Mouse (Mus musculus) heart, embryonic 13.5 days (tissue): ENCODE data around the gene Igfn1. TPM values are rescaled to one million over a fixed set of nuclear protein-coding genes. Genes with fewer than 3 reads are reported as not detected.

Source experiments
- ATAC-seq: fragments of 200-750 bp; cut with Nextera tagmentation; 2 replicates; pipeline ENCODE4 v1.8.0; 2017; ENCODE audit warnings: moderate TSS enrichment; ENCODE audit not compliant: insufficient number of reproducible peaks, low FRiP score, low TSS enrichment; ENCODE audit errors: extremely low read depth
- H3K27ac ChIP-seq: fragments of 300-500 bp; sonication (generic); replicated peaks from 2 replicates; pipeline ENCODE4 v1.5.1; 2015; ENCODE audit warnings: moderate library complexity, mild to moderate bottlenecking, inconsistent platforms
- H3K27me3 ChIP-seq: fragments of 300-500 bp; sonication (generic); replicated peaks from 2 replicates; pipeline ENCODE4 v1.6.1; 2015; ENCODE audit warnings: mild to moderate bottlenecking, inconsistent platforms
- H3K36me3 ChIP-seq: fragments of 300-500 bp; sonication (generic); 2 replicates; pipeline ENCODE4 v1.6.1; 2015; ENCODE audit warnings: mild to moderate bottlenecking, inconsistent platforms
- H3K4me1 ChIP-seq: fragments of 300-500 bp; sonication (generic); 2 replicates; pipeline ENCODE4 v1.6.1; 2015; ENCODE audit warnings: inconsistent platforms
- H3K4me2 ChIP-seq: fragments of 300-500 bp; sonication (generic); 2 replicates; pipeline ENCODE4 v1.6.1; 2015; ENCODE audit warnings: inconsistent platforms, mild to moderate bottlenecking, moderate library complexity
- H3K4me3 ChIP-seq: fragments of 300-500 bp; sonication (generic); 2 replicates; pipeline ENCODE4 v1.5.1; 2015; ENCODE audit warnings: moderate library complexity, mild to moderate bottlenecking, inconsistent platforms
- H3K9ac ChIP-seq: fragments of 300-500 bp; sonication (generic); 2 replicates; pipeline ENCODE4 v1.6.1; 2015; ENCODE audit warnings: inconsistent platforms, mild to moderate bottlenecking, moderate library complexity
- H3K9me3 ChIP-seq: fragments of 300-500 bp; sonication (generic); 2 replicates; pipeline ENCODE4 v1.6.1; 2016; ENCODE audit warnings: inconsistent platforms
- WGBS: fragments of 180-500 bp; shearing (Covaris S2); methylation state at CpG from one replicate; pipeline ENCODE4 v1.1.7; 2015; ENCODE audit warnings: mixed read lengths; 5-methylcytosine and 5-hydroxymethylcytosine counted together
- polyA plus RNA-seq: library from polyadenylated mRNA; unstranded; fragments of >200 nt; fragmentation: Nextera tagmentation; extraction: Ambion mirVana; gene quantifications from 2 replicates; pipeline ENCODE4 v1.2.1, GENCODE M21; 2015

Igfn1 gene
- polyA plus RNA-seq, 1 experiment from 2014 or later = not detected

DNA sequence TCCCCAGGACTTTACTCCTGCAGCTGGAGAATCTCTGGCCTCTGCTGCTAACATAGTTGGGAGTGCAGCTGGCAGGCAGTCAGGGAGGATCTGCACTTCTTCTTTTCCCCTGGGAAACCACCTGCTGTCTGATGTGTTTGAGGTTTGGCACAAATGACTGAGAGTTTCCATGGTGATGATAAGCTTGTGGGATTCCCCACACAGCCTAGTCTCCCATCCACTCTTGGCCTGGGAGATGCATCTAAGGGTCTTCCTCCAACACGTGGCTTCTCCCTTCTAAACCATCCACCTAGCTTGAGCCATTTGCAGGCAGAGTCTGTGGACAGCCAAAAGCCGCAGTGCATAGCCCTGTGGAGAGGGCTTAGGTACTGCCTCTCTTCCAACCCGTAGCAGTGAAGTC lies 76.3 kb downstream of the Igfn1 start:
- Histone ChIP-seq H3K27ac (no peak overlapping the region), H3K4me2 (no peak overlapping the region), H3K27me3 (peaks cover 36% of the 10 kb centered on the region), H3K36me3 (no peaks in the 10 kb centered on the region), H3K4me1 (no peaks in the 10 kb centered on the region), H3K4me3 (no peak overlapping the region), H3K9ac (no peak overlapping the region), H3K9me3 (no peaks in the 10 kb centered on the region)
- ATAC-seq = no peak
- WGBS = 64% methylated on average over 3 of the region's 3 CpGs

DNA sequence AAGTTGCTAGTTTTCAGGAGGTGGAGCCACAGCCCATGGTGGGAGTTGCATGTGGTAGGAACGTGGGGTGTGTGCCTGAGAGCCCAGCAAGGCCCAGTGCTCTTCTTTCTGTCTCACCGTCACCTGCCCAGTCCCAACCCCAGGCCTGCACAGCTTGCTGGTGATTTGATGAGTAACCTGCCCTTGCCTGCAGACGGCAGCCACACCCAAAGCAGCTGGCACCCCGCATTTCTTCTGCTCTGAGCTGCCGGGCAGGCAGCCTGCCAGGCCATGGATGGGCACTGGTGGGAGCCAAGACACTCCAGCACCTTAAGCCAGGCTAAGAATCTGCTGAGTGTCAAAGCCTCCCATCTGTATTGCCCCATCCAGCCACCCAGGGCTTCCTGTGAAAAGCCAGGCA lies 80.3 kb downstream of the Igfn1 start:
- Histone ChIP-seq H3K9ac (no peak overlapping the region), H3K36me3 (no peaks in the 10 kb centered on the region), H3K27me3 (peaks cover 64% of the 10 kb centered on the region), H3K4me1 (no peaks in the 10 kb centered on the region), H3K4me3 (no peak overlapping the region), H3K9me3 (no peaks in the 10 kb centered on the region), H3K27ac (no peak overlapping the region), H3K4me2 (no peak overlapping the region)
- WGBS = 65% methylated on average over 5 of the region's 5 CpGs
- no peak for ATAC-seq

DNA sequence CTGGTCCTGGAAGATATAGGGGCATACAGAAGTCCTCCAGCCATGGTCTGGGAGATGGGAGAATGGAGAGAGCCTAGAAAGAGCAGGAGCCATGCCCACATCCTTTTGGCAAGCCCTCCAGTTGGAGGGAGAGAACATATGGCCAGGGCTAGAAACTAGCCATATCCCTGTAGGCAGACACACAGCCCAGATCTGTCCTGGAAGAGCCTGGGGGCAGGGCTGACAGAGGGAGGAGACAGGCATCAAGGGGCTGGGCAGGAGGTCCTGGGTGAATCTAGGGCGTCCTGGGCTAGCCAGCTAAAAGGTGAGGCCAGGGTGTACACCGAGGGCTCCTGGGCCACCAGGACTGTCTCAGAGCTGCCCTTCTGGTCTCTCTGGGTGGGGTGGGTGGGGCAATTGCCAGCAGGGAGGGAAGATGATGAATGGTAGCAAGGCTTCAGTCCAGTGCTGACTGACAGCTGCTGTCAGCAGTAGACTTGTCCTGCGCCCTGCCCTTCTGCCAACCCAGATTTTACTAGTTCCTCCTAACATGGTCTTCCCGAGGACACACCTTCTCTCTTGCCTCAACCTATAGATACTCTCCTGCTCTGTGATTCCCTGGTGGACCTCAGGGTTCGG lies 81.7 kb downstream of the Igfn1 start:
- Histone ChIP-seq H3K9ac (no peak overlapping the region), H3K4me1 (no peaks in the 10 kb centered on the region), H3K4me2 (no peak overlapping the region), H3K4me3 (no peak overlapping the region), H3K27ac (no peak overlapping the region), H3K9me3 (no peaks in the 10 kb centered on the region), H3K27me3 (peaks cover 75% of the 10 kb centered on the region), H3K36me3 (no peaks in the 10 kb centered on the region)
- no peak for ATAC-seq
- 55% methylated on average over 5 of the region's 5 CpGs for whole genome bisulfite sequencing

- H3K9me3 ChIP-seq = no peaks in the 10 kb centered on the region
- no peaks in the 10 kb centered on the region for H3K36me3 ChIP-seq
- peaks cover 87% of the 10 kb centered on the region for H3K27me3 ChIP-seq
- no peak for ATAC-seq
- no peak overlapping the region for H3K9ac ChIP-seq
- no peak overlapping the region for H3K27ac ChIP-seq
- no peak overlapping the region for H3K4me3 ChIP-seq
- H3K4me1 ChIP-seq = peaks cover 9% of the 10 kb centered on the region
- 62% methylated on average over 7 of the region's 7 CpGs for WGBS
- no peak overlapping the region for H3K4me2 ChIP-seq
Observed at GRCm38 (mm10) chr1:135923229-135923628, 82.9 kb downstream of the Igfn1 start.

DNA sequence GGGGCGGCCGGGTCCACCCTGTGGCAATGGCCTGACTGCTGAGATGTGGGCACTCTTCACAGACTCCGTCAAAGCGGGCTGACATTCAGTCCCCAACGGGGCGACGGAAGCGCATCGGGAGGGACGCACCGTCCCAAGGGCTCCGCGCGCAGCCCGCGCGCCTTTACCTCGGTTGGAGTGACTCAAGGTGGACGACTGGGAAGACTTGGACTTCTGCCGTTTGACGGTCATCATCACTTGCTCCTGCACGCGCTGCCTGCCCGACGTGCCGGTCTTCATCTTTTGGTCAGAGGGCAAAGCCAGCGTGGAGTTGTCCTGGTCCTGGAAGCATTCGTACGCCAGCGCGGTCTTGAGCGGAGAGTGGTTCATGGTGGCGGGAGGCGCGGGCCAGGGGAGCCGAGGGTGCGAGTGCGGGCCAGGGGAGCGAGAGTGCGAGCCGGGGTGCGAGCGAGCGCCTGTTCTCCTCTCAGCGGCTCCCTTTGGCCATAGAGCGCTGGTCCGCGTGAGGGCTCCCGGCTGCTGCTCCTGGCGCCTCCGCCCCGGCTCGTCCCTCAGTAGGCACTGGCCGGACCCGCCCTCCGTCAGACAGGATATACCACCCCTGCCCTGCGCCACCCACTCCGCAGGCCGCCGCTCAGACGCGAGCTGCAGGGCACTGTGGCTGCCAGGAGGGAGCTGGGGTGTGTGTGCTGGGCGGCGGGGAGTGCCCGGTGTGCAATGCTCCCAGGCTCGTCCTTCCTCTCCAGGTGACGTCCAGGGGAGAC lies 87.3 kb downstream of the Igfn1 start, which contains the start of gene Pkp1:
Pkp1 (minus strand) TSS at position 564 of the 764 bp plus-strand sequence.
- WGBS = under 1% methylated on average over 67 of the region's 67 CpGs
- H3K9ac ChIP-seq = peak within 1 kb of the TSS; percentile 45; the same call in 1 of the 2 replicates

GRCm38 (mm10) chr1:135917206-135917605 lies 88.9 kb downstream of the Igfn1 start:
- Histone ChIP-seq H3K4me1 (peaks cover 9% of the 10 kb centered on the region), H3K36me3 (no peaks in the 10 kb centered on the region), H3K9ac (no peak overlapping the region), H3K27ac (no peak overlapping the region), H3K4me2 (no peak overlapping the region), H3K9me3 (no peaks in the 10 kb centered on the region), H3K4me3 (no peak overlapping the region), H3K27me3 (peaks cover 96% of the 10 kb centered on the region)
- no peak for ATAC-seq
- 14% methylated on average over 5 of the region's 5 CpGs for WGBS

More for the DNA sequence above, 87.3 kb downstream of the Igfn1 start, which contains the start of gene Pkp1:
- Histone ChIP-seq H3K27me3 (peaks cover 97% of the 10 kb centered on the region), H3K4me3 (peak within 1 kb of the TSS; percentile 47), H3K27ac (no peak within 1 kb of the TSS), H3K4me2 (peak within 1 kb of the TSS; percentile 66), H3K36me3 (no peaks in the 10 kb centered on the region), H3K4me1 (peaks cover 9% of the 10 kb centered on the region), H3K9me3 (no peaks in the 10 kb centered on the region)
- no peak for ATAC-seq

DNA sequence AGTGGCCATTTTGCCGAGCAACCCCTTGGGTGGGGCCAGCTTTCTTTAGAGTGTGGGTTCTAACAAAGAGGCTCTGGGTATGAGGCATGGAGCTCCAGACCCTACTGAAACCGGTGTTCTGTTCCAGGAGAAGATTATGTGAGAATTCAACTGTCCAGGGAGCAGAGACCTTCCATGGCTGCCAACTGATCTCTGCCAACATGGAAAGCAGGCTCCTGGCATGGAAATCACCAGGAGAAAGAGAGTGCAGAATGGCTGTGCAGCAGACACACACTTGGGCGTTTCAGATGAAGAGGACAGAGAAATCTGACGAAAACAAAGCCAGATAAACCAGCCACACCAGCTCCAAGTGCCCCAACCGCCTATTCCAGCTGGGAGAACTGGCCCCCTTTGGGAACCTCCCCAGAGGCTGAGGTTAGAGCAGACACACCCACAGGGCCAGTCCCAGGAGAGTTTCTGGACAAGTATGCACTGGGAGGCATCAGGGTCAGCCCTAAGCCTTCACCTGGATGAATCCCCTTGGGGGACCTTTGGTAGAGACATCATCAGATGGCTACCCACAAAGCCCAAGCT lies 89.6 kb downstream of the Igfn1 start:
- peaks cover 9% of the 10 kb centered on the region for H3K4me1 ChIP-seq
- no peak overlapping the region for H3K27ac ChIP-seq
- H3K27me3 ChIP-seq = peaks cover 96% of the 10 kb centered on the region
- no peaks in the 10 kb centered on the region for H3K9me3 ChIP-seq
- H3K36me3 ChIP-seq = no peaks in the 10 kb centered on the region
- ATAC-seq = no peak
- WGBS = 43% methylated on average over 5 of the region's 5 CpGs
- H3K9ac ChIP-seq = no peak overlapping the region
- no peak overlapping the region for H3K4me3 ChIP-seq
- no peak overlapping the region for H3K4me2 ChIP-seq

DNA sequence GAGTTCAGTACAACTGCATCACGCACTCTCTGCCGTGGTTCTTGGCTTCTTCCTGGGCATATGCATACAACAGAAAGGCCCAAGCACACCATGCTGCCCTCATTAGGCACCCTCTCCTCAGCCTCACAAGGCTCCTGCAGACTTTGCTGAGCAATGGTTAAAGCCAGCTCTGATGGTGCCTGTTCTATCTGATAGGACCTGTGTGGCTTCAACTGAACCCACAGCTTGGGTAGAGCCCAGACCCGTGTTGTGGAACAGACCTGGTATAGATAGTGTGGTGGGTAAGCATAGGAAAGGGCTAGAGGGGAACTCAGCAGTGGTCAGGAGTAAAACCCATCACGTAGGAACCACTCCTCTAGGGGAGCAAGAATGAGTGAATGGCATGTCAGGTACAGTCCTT lies 92.5 kb downstream of the Igfn1 start:
- H3K9me3 ChIP-seq = no peaks in the 10 kb centered on the region
- no peak overlapping the region for H3K9ac ChIP-seq
- H3K27me3 ChIP-seq = peaks cover 95% of the 10 kb centered on the region
- H3K27ac ChIP-seq = no peak overlapping the region
- ATAC-seq = no peak
- H3K4me3 ChIP-seq = no peak overlapping the region
- peaks cover 14% of the 10 kb centered on the region for H3K4me1 ChIP-seq
- H3K4me2 ChIP-seq = no peak overlapping the region
- H3K36me3 ChIP-seq = no peaks in the 10 kb centered on the region
- 69% methylated on average over 4 of the region's 4 CpGs for WGBS

GRCm38 (mm10) chr1:135909381-135909780 lies 96.8 kb downstream of the Igfn1 start:
- no peaks in the 10 kb centered on the region for H3K36me3 ChIP-seq
- H3K4me3 ChIP-seq = no peak overlapping the region
- no peak for ATAC-seq
- H3K27ac ChIP-seq = no peak overlapping the region
- peaks cover 64% of the 10 kb centered on the region for H3K27me3 ChIP-seq
- WGBS = 34% methylated on average over 6 of the region's 6 CpGs
- H3K9me3 ChIP-seq = no peaks in the 10 kb centered on the region
- H3K4me2 ChIP-seq = no peak overlapping the region
- no peak overlapping the region for H3K9ac ChIP-seq
- H3K4me1 ChIP-seq = peaks cover 11% of the 10 kb centered on the region

DNA sequence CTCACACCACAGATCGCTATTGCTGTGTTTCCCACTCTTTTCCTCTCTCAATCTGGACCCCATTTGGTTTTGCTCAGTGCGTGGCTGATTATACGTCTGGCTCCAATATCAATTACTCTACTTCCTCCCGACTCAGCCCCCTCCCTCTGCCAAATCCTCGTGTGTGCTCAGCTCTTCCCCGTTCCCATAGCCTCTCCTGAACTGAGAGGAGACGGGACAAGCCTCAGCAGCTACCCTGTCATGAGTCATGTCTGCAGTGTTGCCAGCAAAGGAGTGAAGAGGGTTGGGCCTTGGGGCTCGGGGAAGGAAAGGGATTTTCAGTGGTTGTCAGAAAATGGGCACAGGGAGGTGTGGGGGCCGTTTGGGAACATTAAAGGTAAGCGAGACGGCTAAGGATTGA lies 99.4 kb downstream of the Igfn1 start:
- Histone ChIP-seq H3K36me3 (no peaks in the 10 kb centered on the region), H3K9ac (no peak overlapping the region), H3K4me2 (no peak overlapping the region), H3K4me1 (peaks cover 11% of the 10 kb centered on the region), H3K9me3 (no peaks in the 10 kb centered on the region), H3K27me3 (peaks cover 42% of the 10 kb centered on the region), H3K27ac (no peak overlapping the region), H3K4me3 (no peak overlapping the region)
- 55% methylated on average over 11 of the region's 11 CpGs for WGBS
- no peak for ATAC-seq
